Mouse (Mus musculus) kidney, adult 2 months (tissue): ENCODE data around the gene Hcn3.

ENCODE experiments used
- CTCF ChIP-seq: fragments of 200-500 bp; conservative IDR thresholded peaks from 2 replicates; pipeline ENCODE4 v1.5.1; 2011; ENCODE audit warnings: low read depth, mild to moderate bottlenecking, control low read depth, low read length, moderate library complexity, mixed read lengths; ENCODE audit not compliant: insufficient read depth, insufficient read length
- POLR2A ChIP-seq: fragments of 200-500 bp; IDR thresholded peaks from one replicate; pipeline ENCODE4 v1.6.1; 2011; ENCODE audit warnings: low read depth, low read length, control low read depth

GRCm38 (mm10) chr3:89176421-89176820 is 16.4 kb upstream of the Hcn3 start:
- TF ChIP-seq CTCF (no peak), POLR2A (no peak)
